Mouse (Mus musculus) kidney, embryonic 14.5 days (tissue): ENCODE measurements at regions not wholly inside any gene's neighbourhood (a gene's known extent, or its start where the extent isn't known, plus 50 kb on each side); places are given as distances from the start of the nearest gene placed in this dataset.

ENCODE experiments used
- ATAC-seq: fragments of 200-750 bp; cut with Nextera tagmentation; 2 replicates; pipeline ENCODE4 v1.8.0; 2017; ENCODE audit warnings: moderate number of reproducible peaks, mild to moderate bottlenecking, moderate TSS enrichment, moderate library complexity; ENCODE audit not compliant: low FRiP score, low TSS enrichment
- H3K27ac ChIP-seq: fragments of 300-500 bp; sonication (generic); 2 replicates; pipeline ENCODE4 v1.5.1; 2014; ENCODE audit warnings: low read depth, mild to moderate bottlenecking, low read length, moderate library complexity, mixed read lengths
- H3K27me3 ChIP-seq: fragments of 300-500 bp; sonication (generic); 2 replicates; pipeline ENCODE4 v1.6.1; 2014; ENCODE audit warnings: mild to moderate bottlenecking, low read length; ENCODE audit not compliant: control insufficient read depth, insufficient read depth
- H3K36me3 ChIP-seq: fragments of 300-500 bp; sonication (generic); 2 replicates; pipeline ENCODE4 v1.6.1; 2014; ENCODE audit warnings: low read length, mixed read lengths; ENCODE audit not compliant: control insufficient read depth, insufficient read depth
- H3K4me1 ChIP-seq: fragments of 300-500 bp; sonication (generic); 2 replicates; pipeline ENCODE4 v1.6.1; 2014; ENCODE audit warnings: low read length, mixed read lengths; ENCODE audit not compliant: control insufficient read depth, insufficient read depth
- H3K4me2 ChIP-seq: fragments of 300-500 bp; sonication (generic); replicated peaks from 2 replicates; pipeline ENCODE4 v1.6.1; 2014; ENCODE audit warnings: low read depth, mild to moderate bottlenecking, low read length
- H3K4me3 ChIP-seq: fragments of 300-500 bp; sonication (generic); 2 replicates; pipeline ENCODE4 v1.5.1; 2014; ENCODE audit warnings: mild to moderate bottlenecking, low read length
- H3K9ac ChIP-seq: fragments of 300-500 bp; sonication (generic); 2 replicates; pipeline ENCODE4 v1.6.1; 2014; ENCODE audit warnings: low read depth, mild to moderate bottlenecking, low read length, moderate library complexity
- H3K9me3 ChIP-seq: fragments of 300-500 bp; sonication (generic); 2 replicates; pipeline ENCODE4 v1.6.1; 2016; ENCODE audit warnings: low read length; ENCODE audit not compliant: control insufficient read depth
- WGBS: fragments of 180-500 bp; shearing (Covaris S2); extraction: QIAGEN DNeasy Blood & Tissue Kit; methylation state at CpG from one replicate; pipeline ENCODE4 v1.1.7; 2014; 5-methylcytosine and 5-hydroxymethylcytosine counted together

DNA sequence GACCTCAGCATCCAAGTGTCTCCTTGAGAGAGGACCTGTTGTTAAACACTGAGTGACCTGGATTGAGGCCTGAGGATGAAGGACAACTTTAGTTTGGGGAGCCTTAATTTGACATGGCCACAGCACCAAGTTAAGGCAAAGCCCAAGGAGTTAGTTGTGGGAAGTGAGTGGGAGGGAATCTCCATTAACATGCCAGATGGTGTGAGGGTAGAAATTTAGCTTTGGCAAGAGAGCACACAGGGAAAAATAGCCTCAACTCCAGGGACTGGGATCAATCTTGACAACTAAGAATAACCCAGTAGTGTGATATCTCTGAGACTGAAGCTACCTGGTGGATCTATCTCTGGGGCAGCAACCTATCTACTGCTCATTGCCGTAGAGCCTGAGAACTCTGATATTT is 105.4 kb downstream of the Ahr start:
- Histone ChIP-seq H3K9me3 (no peaks in the 10 kb centered on the region), H3K36me3 (no peaks in the 10 kb centered on the region), H3K4me1 (no peaks in the 10 kb centered on the region), H3K4me3 (no peak overlapping the region), H3K27ac (no peak overlapping the region), H3K4me2 (no peak overlapping the region), H3K9ac (no peak overlapping the region), H3K27me3 (no peaks in the 10 kb centered on the region)
- 88% methylated on average over 1 of the region's 1 CpGs for WGBS
- no peak for ATAC-seq

DNA sequence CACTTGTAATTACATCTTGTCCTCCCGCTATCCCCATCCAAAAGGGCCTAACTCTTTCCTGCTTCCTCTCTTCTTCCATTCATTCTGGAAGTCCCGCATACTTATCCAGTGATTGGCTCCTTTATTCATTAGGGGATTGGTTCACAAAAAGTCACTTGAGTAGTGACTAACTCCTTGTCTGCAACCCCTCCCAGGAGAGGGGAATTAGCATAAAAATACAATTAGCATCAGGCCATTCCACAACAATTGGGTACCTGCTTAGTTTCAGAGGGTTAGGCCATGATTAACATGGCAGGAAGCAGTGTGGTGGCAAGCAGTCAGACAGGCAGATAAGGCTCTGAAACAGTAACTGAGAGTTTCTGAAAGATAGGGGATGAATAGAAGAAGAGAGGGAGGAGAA is 115.6 kb downstream of the Ahr start:
- H3K9me3 ChIP-seq: no peaks in the 10 kb centered on the region
- 94% methylated on average over 2 of the region's 2 CpGs for WGBS
- H3K36me3 ChIP-seq: no peaks in the 10 kb centered on the region
- no peak overlapping the region for H3K27ac ChIP-seq
- no peak overlapping the region for H3K4me2 ChIP-seq
- no peak overlapping the region for H3K4me3 ChIP-seq
- no peaks in the 10 kb centered on the region for H3K27me3 ChIP-seq
- no peak overlapping the region for H3K9ac ChIP-seq
- ATAC-seq: no peak
- H3K4me1 ChIP-seq: no peaks in the 10 kb centered on the region

DNA sequence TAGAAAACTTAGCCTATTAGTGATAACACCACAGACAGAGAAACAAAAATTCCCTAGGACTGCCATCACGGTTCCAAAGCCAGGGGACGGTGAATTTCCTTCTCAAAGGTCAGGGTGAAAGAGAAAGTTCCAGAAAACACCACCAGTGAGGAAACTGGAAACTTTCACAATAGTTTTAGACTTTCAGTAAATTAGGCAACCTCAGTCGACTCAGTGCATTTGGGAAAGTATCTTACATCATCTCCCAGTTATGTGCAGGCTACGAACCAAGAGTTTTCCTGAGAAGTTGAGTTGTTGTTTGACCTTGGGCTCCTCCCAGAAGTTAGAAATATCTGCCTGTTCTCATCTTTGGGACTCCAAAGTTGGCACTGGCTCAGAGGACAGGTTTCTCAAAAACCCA is 116.9 kb downstream of the Ahr start:
- 76% methylated on average over 4 of the region's 4 CpGs for WGBS
- no peaks in the 10 kb centered on the region for H3K36me3 ChIP-seq
- H3K4me1 ChIP-seq: no peaks in the 10 kb centered on the region
- no peak overlapping the region for H3K4me3 ChIP-seq
- no peak overlapping the region for H3K9ac ChIP-seq
- H3K27me3 ChIP-seq: no peaks in the 10 kb centered on the region
- ATAC-seq: no peak
- H3K9me3 ChIP-seq: no peaks in the 10 kb centered on the region
- no peak overlapping the region for H3K27ac ChIP-seq
- no peak overlapping the region for H3K4me2 ChIP-seq

DNA sequence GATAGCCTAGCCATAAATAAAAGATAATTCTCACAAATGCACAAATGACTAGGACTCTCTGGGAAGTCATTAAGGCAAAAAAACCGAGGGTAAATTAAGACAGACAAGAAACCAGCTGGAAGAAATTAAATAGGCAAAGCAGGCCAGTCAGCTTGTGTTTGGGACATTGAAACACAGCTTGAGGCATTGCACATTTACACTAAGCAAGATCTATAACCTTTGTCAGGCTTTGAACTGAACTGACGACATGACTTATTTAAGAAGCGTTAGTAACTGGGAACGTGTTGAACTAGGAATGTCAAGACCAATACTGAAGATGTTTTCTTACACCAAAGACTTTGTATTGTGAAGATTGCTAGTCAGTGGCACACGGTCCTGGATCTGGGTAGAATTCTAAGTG is 118.3 kb downstream of the Ahr start:
- Histone ChIP-seq H3K9me3 (no peaks in the 10 kb centered on the region), H3K9ac (no peak overlapping the region), H3K27me3 (no peaks in the 10 kb centered on the region), H3K27ac (no peak overlapping the region), H3K4me1 (no peaks in the 10 kb centered on the region), H3K4me3 (no peak overlapping the region), H3K36me3 (no peaks in the 10 kb centered on the region), H3K4me2 (no peak overlapping the region)
- no peak for ATAC-seq
- 57% methylated on average over 5 of the region's 5 CpGs for WGBS

DNA sequence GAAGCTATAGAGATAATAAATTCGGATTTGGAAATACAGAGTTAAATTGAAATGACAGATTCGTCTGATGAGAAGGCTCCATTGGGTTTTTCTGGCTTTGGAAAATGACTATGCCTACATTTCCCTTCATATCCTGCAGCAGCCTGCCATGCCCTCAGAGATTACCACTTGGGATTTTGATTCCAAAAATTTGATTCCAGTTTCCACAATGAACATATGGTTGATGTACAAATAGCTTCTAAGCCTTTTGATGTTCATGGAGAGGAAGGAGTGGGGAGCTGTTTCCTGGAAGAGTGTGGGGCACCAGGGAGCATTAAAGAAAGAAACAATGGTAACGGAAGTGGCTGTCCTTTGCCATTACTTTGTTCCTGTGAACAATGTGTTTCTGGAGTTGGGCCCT is 122.1 kb downstream of the Ahr start:
- no peak for ATAC-seq
- no peak overlapping the region for H3K4me2 ChIP-seq
- no peaks in the 10 kb centered on the region for H3K27me3 ChIP-seq
- no peak overlapping the region for H3K4me3 ChIP-seq
- H3K4me1 ChIP-seq: peaks cover 2% of the 10 kb centered on the region; the same call in 1 of the 2 replicates
- no peaks in the 10 kb centered on the region for H3K9me3 ChIP-seq
- no peaks in the 10 kb centered on the region for H3K36me3 ChIP-seq
- 76% methylated on average over 3 of the region's 3 CpGs for WGBS
- no peak overlapping the region for H3K9ac ChIP-seq
- H3K27ac ChIP-seq: no peak overlapping the region

DNA sequence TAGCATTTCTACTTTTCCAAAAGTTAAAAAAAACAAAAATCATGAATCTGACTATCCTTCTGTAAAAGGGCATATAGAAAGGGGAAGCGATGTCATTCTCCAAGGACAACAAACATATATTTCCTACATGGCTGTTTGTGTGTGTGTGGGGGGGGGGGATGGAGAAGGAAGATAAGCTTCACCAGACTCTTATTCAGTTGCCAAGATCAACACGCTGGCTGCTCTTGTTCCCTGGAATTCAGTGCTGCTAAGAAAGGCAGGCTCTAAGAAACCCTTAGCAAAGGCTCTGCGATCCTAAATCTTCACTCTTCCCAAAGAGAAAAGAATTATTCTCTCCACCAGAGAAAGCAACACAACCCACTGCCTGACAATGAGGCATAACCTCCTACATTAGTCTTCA is 126.4 kb downstream of the Ahr start:
- no peak overlapping the region for H3K9ac ChIP-seq
- no peak overlapping the region for H3K4me2 ChIP-seq
- no peak overlapping the region for H3K4me3 ChIP-seq
- peak; percentile 64; the same call in 1 of the 2 replicates for ATAC-seq
- H3K27me3 ChIP-seq: no peaks in the 10 kb centered on the region
- H3K9me3 ChIP-seq: no peaks in the 10 kb centered on the region
- no peaks in the 10 kb centered on the region for H3K36me3 ChIP-seq
- 54% methylated on average over 3 of the region's 3 CpGs for WGBS
- peaks cover 2% of the 10 kb centered on the region; the same call in 1 of the 2 replicates for H3K4me1 ChIP-seq
- peak overlapping the region; percentile 79 for H3K27ac ChIP-seq

DNA sequence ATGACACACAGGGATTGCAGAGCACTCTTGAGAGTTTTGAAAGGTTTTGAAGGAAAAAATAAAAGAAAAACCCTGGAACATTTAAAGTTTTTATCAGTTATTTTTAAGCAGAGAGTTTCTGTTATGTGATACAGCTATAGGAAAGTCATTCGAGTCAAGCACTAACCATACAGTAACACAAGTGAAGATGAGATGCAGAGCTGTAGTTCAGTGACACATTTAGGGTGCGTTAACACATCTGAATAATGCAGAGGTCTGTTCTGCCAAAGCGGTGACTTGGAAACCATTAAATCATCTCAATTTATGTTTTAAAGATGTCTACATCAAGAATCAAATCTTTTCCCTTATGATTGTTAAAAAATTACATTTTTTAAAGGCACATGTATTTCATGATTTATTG is 126.8 kb downstream of the Ahr start:
- Histone ChIP-seq H3K27ac (no peak overlapping the region), H3K36me3 (no peaks in the 10 kb centered on the region), H3K4me2 (no peak overlapping the region), H3K9me3 (no peaks in the 10 kb centered on the region), H3K4me1 (peaks cover 2% of the 10 kb centered on the region; the same call in 1 of the 2 replicates), H3K27me3 (no peaks in the 10 kb centered on the region), H3K9ac (no peak overlapping the region), H3K4me3 (no peak overlapping the region)
- ATAC-seq: no peak
- WGBS: 56% methylated on average over 3 of the region's 3 CpGs

DNA sequence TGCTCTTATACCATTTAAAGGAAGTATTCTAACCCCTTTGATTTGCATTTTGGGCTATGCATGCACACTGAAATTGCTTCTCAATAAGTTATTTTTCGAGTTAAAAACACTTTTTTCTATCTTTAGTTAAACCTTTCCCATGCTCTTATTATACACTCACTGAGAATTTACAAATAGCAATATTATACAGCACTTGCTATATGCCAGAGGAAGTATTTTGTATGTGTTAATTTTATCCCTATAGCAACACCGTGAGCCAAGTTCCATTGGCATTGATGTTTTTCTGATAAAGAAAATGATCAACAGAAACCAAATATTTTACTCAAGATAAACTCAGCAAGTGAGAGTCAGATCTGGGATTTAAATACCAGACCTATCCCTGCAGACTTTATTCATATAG is 133.0 kb downstream of the Ahr start:
- 75% methylated on average over 2 of the region's 2 CpGs for WGBS
- Histone ChIP-seq H3K4me3 (no peak overlapping the region), H3K4me1 (no peaks in the 10 kb centered on the region), H3K27me3 (no peaks in the 10 kb centered on the region), H3K36me3 (no peaks in the 10 kb centered on the region), H3K27ac (no peak overlapping the region), H3K4me2 (no peak overlapping the region), H3K9ac (no peak overlapping the region), H3K9me3 (no peaks in the 10 kb centered on the region)
- ATAC-seq: no peak

DNA sequence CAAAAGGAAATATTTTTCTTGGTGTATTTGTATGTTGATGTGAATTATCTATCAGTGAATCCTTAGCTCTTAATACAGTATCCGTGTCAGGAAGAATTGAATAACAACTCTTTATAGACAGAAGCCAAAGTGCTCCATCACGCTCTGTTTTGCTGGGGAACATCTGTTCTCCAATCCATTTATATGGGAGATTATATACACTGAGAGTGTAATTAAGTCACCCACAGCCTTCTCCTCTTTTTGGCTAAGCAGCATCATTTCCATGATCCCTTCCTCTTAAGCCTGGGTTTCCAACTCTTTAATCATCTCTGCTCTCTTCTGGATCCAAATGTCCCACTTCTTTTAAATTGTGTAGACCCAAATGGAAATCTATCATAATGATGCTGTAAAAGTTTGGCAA is 133.6 kb downstream of the Ahr start:
- ATAC-seq: no peak
- H3K27me3 ChIP-seq: no peaks in the 10 kb centered on the region
- no peak overlapping the region for H3K4me2 ChIP-seq
- H3K27ac ChIP-seq: no peak overlapping the region
- H3K4me1 ChIP-seq: no peaks in the 10 kb centered on the region
- H3K36me3 ChIP-seq: no peaks in the 10 kb centered on the region
- no peak overlapping the region for H3K9ac ChIP-seq
- H3K4me3 ChIP-seq: no peak overlapping the region
- WGBS: 90% methylated on average over 2 of the region's 2 CpGs
- H3K9me3 ChIP-seq: no peaks in the 10 kb centered on the region

DNA sequence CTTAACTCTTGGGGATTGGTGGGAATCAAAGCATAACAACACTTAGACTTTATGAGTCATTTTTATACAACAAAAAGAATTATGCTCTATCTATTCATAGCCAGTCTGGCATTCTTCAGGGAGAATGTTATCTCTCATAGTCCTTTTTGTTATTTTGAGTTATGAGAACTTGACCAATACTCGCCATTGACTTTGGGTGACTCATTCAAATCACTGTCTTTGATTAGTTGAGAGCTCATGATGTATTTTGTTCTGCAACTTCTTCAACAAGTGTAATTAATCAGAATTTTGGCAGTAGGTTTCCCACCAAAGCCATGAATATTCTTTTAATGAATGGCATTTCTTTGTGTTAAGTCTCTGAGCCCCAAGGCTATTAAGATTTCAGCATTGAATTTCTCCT is 139.6 kb downstream of the Ahr start:
- no peaks in the 10 kb centered on the region for H3K27me3 ChIP-seq
- no peaks in the 10 kb centered on the region for H3K36me3 ChIP-seq
- H3K4me1 ChIP-seq: no peaks in the 10 kb centered on the region
- no peak for ATAC-seq
- no peak overlapping the region for H3K4me2 ChIP-seq
- H3K27ac ChIP-seq: no peak overlapping the region
- H3K9ac ChIP-seq: no peak overlapping the region
- 80% methylated on average over 1 of the region's 1 CpGs for WGBS
- no peak overlapping the region for H3K4me3 ChIP-seq
- no peaks in the 10 kb centered on the region for H3K9me3 ChIP-seq
